Mouse (Mus musculus): ENCODE data around the gene Olfm1. TPM values are rescaled to one million over a fixed set of nuclear protein-coding genes. Genes with fewer than 3 reads are reported as not detected.

Olfm1 gene
- polyA plus RNA-seq, 2 experiments: 24.6 to 42.1 TPM

DNA sequence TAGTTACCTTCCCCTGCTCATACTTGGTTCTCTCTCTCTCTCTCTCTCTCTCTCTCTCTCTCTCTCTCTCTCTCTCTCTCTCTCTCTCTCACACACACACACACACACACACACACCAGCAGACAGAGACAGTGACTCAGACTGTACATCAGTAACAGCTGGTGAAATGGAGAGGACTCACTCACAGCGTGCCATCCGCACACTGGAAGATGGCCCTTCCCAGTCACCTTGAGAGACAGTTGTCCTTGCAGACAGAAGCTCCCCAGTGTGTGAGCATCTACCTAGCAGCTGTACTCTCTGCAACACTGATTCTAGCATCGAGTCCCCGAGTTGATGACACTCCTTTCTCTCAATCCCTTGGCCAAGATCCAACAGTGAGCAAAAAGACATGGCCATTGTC lies 35.6 kb downstream of the Olfm1 start:
- Histone ChIP-seq H3K27me3 (ENCODE audit: control insufficient read depth, insufficient read depth, low read length) (no peaks in the 10 kb centered on the region), H3K36me3 (ENCODE audit: control insufficient read depth, insufficient read depth, low read length) (peaks cover 21% of the 10 kb centered on the region), H3K4me1 (ENCODE audit: control insufficient read depth, insufficient read depth, low read length) (peaks cover 16% of the 10 kb centered on the region), H3K9ac (ENCODE audit: low read depth, low read length, severe bottlenecking) (no peak overlapping the region), H3K4me3 (replicated peaks; ENCODE audit: low read length) (no peak overlapping the region), H3K9me3 (ENCODE audit: control insufficient read depth, low read length) (no peaks in the 10 kb centered on the region), H3K4me2 (replicated peaks; ENCODE audit: low read depth, low read length, severe bottlenecking) (no peak overlapping the region), H3K27ac (replicated peaks; ENCODE audit: low read depth, low read length) (no peak overlapping the region)
- TF ChIP-seq POLR2A (IDR thresholded peaks at IDR 0.05; ENCODE audit: borderline replicate concordance, extremely low read depth, insufficient read depth, insufficient read length): no peak
- DNase-seq (ENCODE audit: low spot score): no peak
- no peak for ATAC-seq (ENCODE audit: low FRiP score, low read depth)
- 83% methylated on average over 4 of the region's 4 CpGs for WGBS

DNA sequence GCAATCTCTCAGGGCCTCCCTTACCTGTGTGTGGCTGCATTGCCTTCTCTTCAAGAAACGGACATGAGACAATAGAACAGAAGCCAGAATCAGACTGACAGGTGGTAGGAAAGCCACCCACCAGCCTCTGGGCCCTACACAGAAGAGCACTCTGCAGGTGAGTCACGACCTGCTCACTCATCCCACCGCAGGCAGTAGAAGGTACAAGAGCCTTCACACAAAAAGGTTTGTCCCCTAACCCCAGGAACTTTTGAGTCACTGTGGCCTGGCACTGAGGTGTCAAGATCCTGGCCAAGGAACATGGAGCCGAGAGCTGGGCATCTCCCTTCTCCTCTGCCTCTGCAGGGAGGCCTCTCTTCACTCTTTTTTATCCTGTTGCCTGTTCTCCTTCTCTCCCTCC lies 42.3 kb downstream of the Olfm1 start:
- Histone ChIP-seq H3K9me3 (ENCODE audit: control insufficient read depth, low read length) (no peaks in the 10 kb centered on the region), H3K9ac (ENCODE audit: low read depth, low read length, severe bottlenecking) (no peak overlapping the region), H3K4me3 (replicated peaks; ENCODE audit: low read length) (no peak overlapping the region), H3K36me3 (ENCODE audit: control insufficient read depth, insufficient read depth, low read length) (peaks cover 8% of the 10 kb centered on the region), H3K27ac (replicated peaks; ENCODE audit: low read depth, low read length) (no peak overlapping the region), H3K27me3 (ENCODE audit: control insufficient read depth, insufficient read depth, low read length) (no peaks in the 10 kb centered on the region), H3K4me2 (replicated peaks; ENCODE audit: low read depth, low read length, severe bottlenecking) (no peak overlapping the region), H3K4me1 (ENCODE audit: control insufficient read depth, insufficient read depth, low read length) (no peaks in the 10 kb centered on the region)
- 76% methylated on average over 4 of the region's 4 CpGs for WGBS
- ATAC-seq (ENCODE audit: low FRiP score, low read depth) (no peak), DNase-seq (ENCODE audit: low spot score) (no peak)
- TF ChIP-seq POLR2A (IDR thresholded peaks at IDR 0.05; ENCODE audit: borderline replicate concordance, extremely low read depth, insufficient read depth, insufficient read length): no peak

DNA sequence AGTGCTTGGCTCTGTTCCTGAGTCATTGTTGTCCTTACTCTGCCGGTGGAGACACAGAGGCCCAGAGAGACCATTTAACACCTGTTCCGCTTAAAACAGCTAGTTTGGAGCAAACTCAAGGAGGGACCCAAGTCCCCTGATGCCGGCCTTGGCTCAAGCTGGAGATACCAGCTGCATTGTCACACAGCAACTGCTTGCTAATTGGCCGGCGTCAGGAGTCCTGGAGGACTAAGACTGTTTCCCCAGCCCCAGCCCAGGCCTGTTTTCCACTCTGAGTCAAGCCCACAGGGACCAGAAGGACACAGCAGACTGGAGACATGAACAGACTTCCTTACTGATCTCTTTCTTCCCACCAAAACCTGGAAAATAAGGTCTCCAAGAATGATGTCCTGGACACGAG lies 43.7 kb downstream of the Olfm1 start:
- WGBS: 61% methylated on average over 6 of the region's 6 CpGs
- Histone ChIP-seq H3K36me3 (ENCODE audit: control insufficient read depth, insufficient read depth, low read length) (no peaks in the 10 kb centered on the region), H3K4me2 (replicated peaks; ENCODE audit: low read depth, low read length, severe bottlenecking) (no peak overlapping the region), H3K9ac (ENCODE audit: low read depth, low read length, severe bottlenecking) (no peak overlapping the region), H3K4me3 (replicated peaks; ENCODE audit: low read length) (no peak overlapping the region), H3K4me1 (ENCODE audit: control insufficient read depth, insufficient read depth, low read length) (no peaks in the 10 kb centered on the region), H3K27ac (replicated peaks; ENCODE audit: low read depth, low read length) (no peak overlapping the region), H3K9me3 (ENCODE audit: control insufficient read depth, low read length) (no peaks in the 10 kb centered on the region), H3K27me3 (ENCODE audit: control insufficient read depth, insufficient read depth, low read length) (no peaks in the 10 kb centered on the region)
- TF ChIP-seq POLR2A (IDR thresholded peaks at IDR 0.05; ENCODE audit: borderline replicate concordance, extremely low read depth, insufficient read depth, insufficient read length): no peak
- ATAC-seq (ENCODE audit: low FRiP score, low read depth) (no peak), DNase-seq (ENCODE audit: low spot score) (no peak)

GRCm38 (mm10) chr2:28239616-28240015 lies 46.8 kb downstream of the Olfm1 start:
- H3K36me3 ChIP-seq (ENCODE audit: control insufficient read depth, insufficient read depth, low read length): no peaks in the 10 kb centered on the region
- no peak overlapping the region for H3K27ac ChIP-seq (replicated peaks; ENCODE audit: low read depth, low read length)
- H3K9ac ChIP-seq (ENCODE audit: low read depth, low read length, severe bottlenecking): no peak overlapping the region
- DNase-seq (ENCODE audit: low spot score) (no peak), ATAC-seq (ENCODE audit: low FRiP score, low read depth) (no peak)
- WGBS: 70% methylated on average over 8 of the region's 8 CpGs
- no peaks in the 10 kb centered on the region for H3K27me3 ChIP-seq (ENCODE audit: control insufficient read depth, insufficient read depth, low read length)
- no peak overlapping the region for H3K4me3 ChIP-seq (replicated peaks; ENCODE audit: low read length)
- TF ChIP-seq POLR2A (IDR thresholded peaks at IDR 0.05; ENCODE audit: borderline replicate concordance, extremely low read depth, insufficient read depth, insufficient read length): no peak
- H3K4me1 ChIP-seq (ENCODE audit: control insufficient read depth, insufficient read depth, low read length): peaks cover 6% of the 10 kb centered on the region; the same call in 1 of the 2 replicates
- no peaks in the 10 kb centered on the region for H3K9me3 ChIP-seq (ENCODE audit: control insufficient read depth, low read length)
- no peak overlapping the region for H3K4me2 ChIP-seq (replicated peaks; ENCODE audit: low read depth, low read length, severe bottlenecking)

- H3K4me1 ChIP-seq (ENCODE audit: control insufficient read depth, insufficient read depth, low read length): peaks cover 6% of the 10 kb centered on the region; the same call in 1 of the 2 replicates
- 86% methylated on average over 3 of the region's 3 CpGs for WGBS
- no peaks in the 10 kb centered on the region for H3K27me3 ChIP-seq (ENCODE audit: control insufficient read depth, insufficient read depth, low read length)
- H3K9me3 ChIP-seq (ENCODE audit: control insufficient read depth, low read length): no peaks in the 10 kb centered on the region
- no peak overlapping the region for H3K4me3 ChIP-seq (replicated peaks; ENCODE audit: low read length)
- DNase-seq (ENCODE audit: low spot score) (no peak), ATAC-seq (ENCODE audit: low FRiP score, low read depth) (no peak)
- no peaks in the 10 kb centered on the region for H3K36me3 ChIP-seq (ENCODE audit: control insufficient read depth, insufficient read depth, low read length)
- no peak for TF ChIP-seq POLR2A (IDR thresholded peaks at IDR 0.05; ENCODE audit: borderline replicate concordance, extremely low read depth, insufficient read depth, insufficient read length)
- no peak overlapping the region for H3K27ac ChIP-seq (replicated peaks; ENCODE audit: low read depth, low read length)
- H3K4me2 ChIP-seq (replicated peaks; ENCODE audit: low read depth, low read length, severe bottlenecking): no peak overlapping the region
- no peak overlapping the region for H3K9ac ChIP-seq (ENCODE audit: low read depth, low read length, severe bottlenecking)
Measured at GRCm38 (mm10) chr2:28240920-28241319, 48.1 kb downstream of the Olfm1 start.
